Mouse (Mus musculus): Measurements from ENCODE around the gene Ralb. TPM values are rescaled to one million over a fixed set of nuclear protein-coding genes. Genes with fewer than 3 reads are reported as not detected.

Ralb gene
- polyA plus RNA-seq, 1 experiment from 2014 or later: 89.2 TPM

DNA sequence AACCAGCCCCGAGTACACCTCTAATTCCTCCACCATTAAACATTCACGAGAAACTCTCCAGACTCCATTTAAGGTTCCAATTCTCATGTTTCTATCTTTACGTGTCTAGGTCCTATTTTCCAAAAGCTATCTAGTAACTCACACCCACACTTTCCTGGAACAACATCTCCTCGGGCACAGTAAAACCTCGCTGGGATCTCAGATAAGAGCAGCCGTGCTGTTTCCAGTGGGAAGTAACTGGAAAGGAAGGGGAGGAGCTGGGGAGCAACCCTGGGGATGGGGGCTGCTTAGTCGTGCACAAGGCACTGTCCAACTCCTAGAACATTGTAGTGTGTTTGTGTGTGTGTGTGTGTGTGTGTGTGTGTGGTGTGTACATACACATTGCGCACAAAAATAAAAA, 2.7 kb downstream of the Ralb start:
- Histone ChIP-seq H3K4me1 (peaks cover 26% of the 10 kb centered on the region), H3K27ac (replicated peaks) (no peak overlapping the region), H3K4me3 (no peak overlapping the region), H3K9me3 (replicated peaks) (no peaks in the 10 kb centered on the region), H3K27me3 (ENCODE audit: low read depth, poor library complexity, severe bottlenecking) (peaks cover 26% of the 10 kb centered on the region), H3K36me3 (peaks cover 5% of the 10 kb centered on the region; the same call in 1 of the 2 replicates)
- WGBS: 84% methylated on average over 8 of the region's 8 CpGs
- DNase-seq (ENCODE audit: low spot score): no peak

DNA sequence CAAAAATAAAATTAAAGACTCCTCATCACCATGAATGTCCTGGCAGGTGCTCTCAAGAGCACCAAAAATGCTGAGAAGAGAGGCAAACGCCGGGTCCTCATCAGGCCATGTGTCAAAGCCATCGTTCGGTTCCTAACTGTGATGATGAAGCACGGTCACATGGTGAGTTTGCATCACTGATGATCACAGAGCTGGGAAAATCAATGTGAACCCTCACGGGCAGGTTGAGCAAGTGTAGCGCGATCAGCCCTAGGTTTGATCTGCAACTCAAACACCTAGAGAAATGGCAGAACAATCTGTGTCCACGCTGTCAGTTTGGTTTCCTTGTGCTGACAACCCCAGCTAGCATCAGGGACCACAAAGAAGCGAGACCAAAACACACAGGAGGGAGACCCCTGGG, 5.1 kb downstream of the Ralb start:
- 95% methylated on average over 10 of the region's 10 CpGs for WGBS
- Histone ChIP-seq H3K27ac (replicated peaks) (no peak overlapping the region), H3K9me3 (replicated peaks) (no peaks in the 10 kb centered on the region), H3K36me3 (peaks cover 5% of the 10 kb centered on the region; the same call in 1 of the 2 replicates), H3K4me1 (peaks cover 18% of the 10 kb centered on the region), H3K4me3 (no peak overlapping the region), H3K27me3 (ENCODE audit: low read depth, poor library complexity, severe bottlenecking) (peaks cover 8% of the 10 kb centered on the region)
- DNase-seq (ENCODE audit: low spot score): no peak

DNA sequence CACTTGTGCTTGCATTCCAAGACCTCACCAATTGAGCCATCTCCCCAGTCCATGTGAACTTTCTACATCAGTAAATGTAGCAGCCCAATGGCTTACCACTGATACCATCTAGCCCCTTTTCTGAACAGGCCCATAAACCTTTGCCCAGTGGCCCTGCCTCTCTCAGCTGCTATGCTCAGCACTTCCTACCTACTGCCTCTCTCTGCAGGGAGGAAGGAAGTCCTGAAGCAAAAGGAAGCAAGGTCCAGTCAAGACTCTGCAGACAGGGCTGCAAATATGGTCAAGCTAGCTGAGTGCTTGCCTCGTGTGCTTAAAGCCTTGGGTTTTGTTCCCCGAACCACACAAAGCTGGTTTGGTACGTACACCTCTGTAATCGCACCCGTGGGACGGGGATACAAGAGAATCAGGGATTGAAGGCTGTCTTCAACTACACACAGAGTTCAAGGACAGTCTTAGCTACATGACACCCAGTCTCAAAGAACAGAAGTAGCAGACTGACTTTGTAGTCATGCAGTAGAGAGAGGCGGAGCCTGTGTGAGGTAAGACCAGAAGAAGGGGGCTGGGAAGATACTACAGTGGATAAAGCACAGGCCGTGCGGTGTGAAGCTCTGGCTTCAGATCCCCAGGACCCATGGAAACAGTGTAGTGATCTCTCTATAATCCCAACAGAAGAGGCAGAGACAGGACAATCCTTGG, 5.9 kb downstream of the Ralb start:
- H3K27me3 ChIP-seq (ENCODE audit: low read depth, poor library complexity, severe bottlenecking): peaks cover 6% of the 10 kb centered on the region
- 83% methylated on average over 9 of the region's 9 CpGs for WGBS
- H3K27ac ChIP-seq (replicated peaks): no peak overlapping the region
- H3K4me1 ChIP-seq: peaks cover 10% of the 10 kb centered on the region
- H3K4me3 ChIP-seq: no peak overlapping the region
- peaks cover 5% of the 10 kb centered on the region; the same call in 1 of the 2 replicates for H3K36me3 ChIP-seq
- no peak for DNase-seq (ENCODE audit: low spot score)
- H3K9me3 ChIP-seq (replicated peaks): no peaks in the 10 kb centered on the region

DNA sequence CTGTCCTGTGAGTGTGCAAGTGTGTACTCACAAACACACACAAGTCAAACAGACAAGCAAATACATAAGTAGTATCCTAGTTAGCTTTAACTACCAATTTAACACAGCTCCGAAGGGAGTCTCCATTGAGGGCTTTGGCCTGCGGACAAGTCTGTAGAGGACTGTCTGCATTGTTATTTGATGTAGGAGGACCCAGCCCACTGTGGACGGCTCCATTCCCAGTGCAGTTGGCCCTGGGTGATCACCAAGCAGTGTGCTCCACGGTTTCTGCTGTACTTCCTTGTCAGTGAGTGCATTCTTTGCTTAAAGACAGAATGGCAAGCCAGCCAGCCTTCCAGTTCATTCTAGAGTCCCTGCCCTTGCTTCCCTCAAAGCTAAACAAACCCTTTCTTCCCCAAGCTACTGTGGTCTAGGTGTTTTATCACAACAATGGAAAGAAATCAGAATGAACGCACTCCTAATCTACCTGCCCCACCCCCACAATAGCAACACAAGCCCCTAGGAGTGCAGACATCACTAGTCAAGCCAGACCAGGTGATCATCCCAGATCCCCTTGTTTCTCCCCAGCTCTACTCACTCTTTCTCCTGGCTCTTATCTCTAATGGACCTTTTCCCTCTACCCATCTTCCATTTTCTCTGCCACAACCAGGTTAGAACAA, 7.1 kb downstream of the Ralb start:
- no peak overlapping the region for H3K4me3 ChIP-seq
- no peaks in the 10 kb centered on the region for H3K9me3 ChIP-seq (replicated peaks)
- DNase-seq (ENCODE audit: low spot score): no peak
- H3K36me3 ChIP-seq: peaks cover 5% of the 10 kb centered on the region; the same call in 1 of the 2 replicates
- 76% methylated on average over 5 of the region's 5 CpGs for WGBS
- no peak overlapping the region for H3K27ac ChIP-seq (replicated peaks)
- no peaks in the 10 kb centered on the region; the same call in 1 of the 2 replicates for H3K4me1 ChIP-seq
- H3K27me3 ChIP-seq (ENCODE audit: low read depth, poor library complexity, severe bottlenecking): no peaks in the 10 kb centered on the region

DNA sequence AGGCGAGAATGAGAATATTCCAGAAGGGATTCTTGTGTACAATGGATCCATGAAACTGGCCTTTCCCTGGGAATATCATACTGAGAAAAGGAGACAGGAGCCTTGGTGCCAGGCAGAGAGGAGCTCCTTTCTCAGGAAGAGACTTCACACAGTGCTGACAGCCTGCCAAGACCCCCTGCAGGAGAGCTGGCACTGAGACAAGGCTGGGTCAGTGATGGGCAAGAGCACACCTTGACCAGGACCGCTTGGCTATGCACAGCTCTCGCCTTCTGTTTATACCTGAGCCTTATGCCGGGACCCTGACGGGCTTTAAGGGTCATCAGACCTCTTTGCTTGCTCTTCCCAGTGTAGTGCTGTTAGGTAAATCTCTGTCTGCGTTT, 9.2 kb downstream of the Ralb start:
- no peaks in the 10 kb centered on the region for H3K36me3 ChIP-seq
- DNase-seq (ENCODE audit: low spot score): no peak
- 89% methylated on average over 6 of the region's 6 CpGs for WGBS
- H3K27ac ChIP-seq (replicated peaks): no peak overlapping the region
- no peaks in the 10 kb centered on the region for H3K27me3 ChIP-seq (ENCODE audit: low read depth, poor library complexity, severe bottlenecking)
- H3K4me3 ChIP-seq: no peak overlapping the region
- H3K4me1 ChIP-seq: peaks cover 4% of the 10 kb centered on the region
- H3K9me3 ChIP-seq (replicated peaks): no peaks in the 10 kb centered on the region

DNA sequence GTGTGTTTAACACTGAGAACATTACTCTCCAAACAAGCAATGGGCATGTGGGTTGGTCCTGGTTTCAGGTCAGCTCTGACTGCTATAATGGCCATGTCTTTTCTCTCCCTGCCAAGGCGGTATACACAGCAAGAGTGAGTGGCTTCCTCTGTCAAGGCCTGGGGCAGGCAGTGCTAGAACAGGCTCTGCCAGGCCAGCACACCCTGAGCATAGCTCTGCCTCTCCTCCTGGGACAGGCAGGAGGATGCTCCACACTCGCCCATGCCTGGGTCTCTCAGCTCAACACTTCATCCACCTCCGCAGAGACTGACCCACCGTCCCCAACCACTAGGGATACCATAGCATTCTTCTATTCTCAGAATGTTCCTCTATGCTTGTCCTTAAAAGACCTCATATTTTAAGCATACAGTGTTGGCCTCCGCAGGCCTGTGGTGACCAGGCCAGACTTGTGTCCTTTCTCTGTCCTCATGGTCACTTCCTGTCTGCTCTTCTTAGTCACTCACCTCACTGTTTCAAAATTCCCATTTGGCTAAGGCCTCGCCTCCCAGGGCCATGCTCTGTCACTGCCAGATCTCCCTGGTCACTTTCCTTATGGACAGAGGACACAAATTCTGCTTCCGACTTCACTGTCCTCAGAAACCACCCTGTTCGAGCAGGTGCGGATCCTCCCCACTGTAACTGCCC, 9.7 kb downstream of the Ralb start:
- DNase-seq (ENCODE audit: low spot score): no peak
- Histone ChIP-seq H3K9me3 (replicated peaks) (no peaks in the 10 kb centered on the region), H3K4me3 (no peak overlapping the region), H3K4me1 (peaks cover 4% of the 10 kb centered on the region), H3K36me3 (no peaks in the 10 kb centered on the region), H3K27me3 (ENCODE audit: low read depth, poor library complexity, severe bottlenecking) (no peaks in the 10 kb centered on the region), H3K27ac (replicated peaks) (no peak overlapping the region)
- WGBS: 90% methylated on average over 9 of the region's 9 CpGs

DNA sequence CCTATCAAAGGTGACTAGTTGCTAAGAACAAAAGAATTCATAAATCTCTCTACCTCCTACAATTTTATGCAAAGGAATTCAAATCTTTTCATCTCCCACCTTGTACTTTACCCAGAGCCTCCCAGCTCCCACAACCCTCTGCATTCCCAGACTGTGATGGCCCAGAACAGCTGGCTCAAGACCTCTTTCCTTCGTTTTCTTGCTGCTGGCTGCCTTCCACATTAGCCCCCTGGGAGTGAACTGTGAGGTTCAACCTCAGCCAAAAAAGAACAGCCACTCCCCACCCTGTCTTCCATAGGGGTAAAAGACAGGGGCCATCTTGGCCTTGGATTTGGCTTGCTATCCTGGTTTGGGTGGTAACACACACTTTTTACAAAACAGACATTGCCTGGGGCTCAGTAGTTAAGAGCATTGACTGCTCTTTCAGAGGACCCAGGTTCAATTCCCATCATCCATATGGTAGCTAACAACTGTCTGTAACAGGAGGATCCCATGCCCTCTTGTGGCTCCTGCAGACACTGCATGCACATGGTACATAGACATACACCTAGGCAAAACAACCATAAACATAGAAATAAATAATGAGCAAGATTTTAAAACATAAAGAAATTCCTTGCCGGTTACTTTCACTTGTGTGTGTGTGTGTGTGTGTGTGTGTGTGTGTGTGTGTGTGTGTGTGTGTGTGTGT, 10.4 kb downstream of the Ralb start:
- H3K4me3 ChIP-seq: no peak overlapping the region
- H3K9me3 ChIP-seq (replicated peaks): no peaks in the 10 kb centered on the region
- 95% methylated on average over 2 of the region's 2 CpGs for WGBS
- peaks cover 4% of the 10 kb centered on the region for H3K4me1 ChIP-seq
- H3K36me3 ChIP-seq: no peaks in the 10 kb centered on the region
- H3K27ac ChIP-seq (replicated peaks): no peak overlapping the region
- DNase-seq (ENCODE audit: low spot score): no peak
- H3K27me3 ChIP-seq (ENCODE audit: low read depth, poor library complexity, severe bottlenecking): no peaks in the 10 kb centered on the region

DNA sequence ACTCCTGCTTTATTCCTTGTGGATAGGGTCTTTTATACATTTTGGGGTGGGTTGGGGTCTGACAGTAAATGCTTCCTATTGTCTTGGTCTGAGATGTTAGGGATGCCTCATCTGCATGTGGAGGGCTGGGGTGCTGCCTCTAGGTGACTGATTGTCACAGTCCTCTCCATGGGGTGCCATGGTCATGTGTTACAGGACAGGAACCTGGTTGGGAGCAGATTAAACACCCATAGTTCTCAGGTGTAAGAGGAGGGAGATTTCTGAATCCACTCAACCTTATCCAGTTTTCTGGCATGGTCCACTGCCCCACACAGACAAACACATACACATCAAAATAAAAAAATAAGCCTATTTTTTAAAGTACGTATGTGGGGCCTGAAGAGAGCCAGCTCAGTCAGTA, 12.1 kb downstream of the Ralb start:
- Histone ChIP-seq H3K4me1 (peaks cover 13% of the 10 kb centered on the region), H3K27ac (replicated peaks) (no peak overlapping the region), H3K27me3 (ENCODE audit: low read depth, poor library complexity, severe bottlenecking) (no peaks in the 10 kb centered on the region), H3K36me3 (no peaks in the 10 kb centered on the region), H3K9me3 (replicated peaks) (no peaks in the 10 kb centered on the region), H3K4me3 (no peak overlapping the region)
- no peak for DNase-seq (ENCODE audit: low spot score)
- 80% methylated on average over 1 of the region's 1 CpGs for WGBS

DNA sequence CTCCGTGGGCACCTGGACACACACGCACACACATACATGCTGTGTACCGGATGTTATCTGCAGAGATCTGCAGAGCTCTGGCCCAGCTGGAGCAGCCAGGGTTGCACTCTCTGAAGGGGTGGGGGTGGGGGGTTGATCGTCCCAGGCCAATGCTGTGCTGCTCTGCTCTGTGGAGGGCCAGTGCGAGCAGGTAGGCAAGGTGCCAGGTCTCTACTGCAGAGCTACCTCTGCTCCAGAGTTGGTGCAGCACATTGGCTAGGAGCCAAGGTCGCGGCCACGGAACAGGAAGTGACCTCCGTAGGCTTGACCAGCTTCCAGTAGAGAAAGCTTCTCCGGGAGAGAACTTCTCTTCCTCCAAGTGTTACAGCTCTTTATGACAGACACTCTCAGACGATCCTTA, 12.5 kb downstream of the Ralb start:
- Histone ChIP-seq H3K4me3 (no peak overlapping the region), H3K27ac (replicated peaks) (no peak overlapping the region), H3K36me3 (no peaks in the 10 kb centered on the region), H3K27me3 (ENCODE audit: low read depth, poor library complexity, severe bottlenecking) (no peaks in the 10 kb centered on the region), H3K4me1 (peaks cover 13% of the 10 kb centered on the region), H3K9me3 (replicated peaks) (no peaks in the 10 kb centered on the region)
- 62% methylated on average over 11 of the region's 11 CpGs for WGBS
- no peak for DNase-seq (ENCODE audit: low spot score)

DNA sequence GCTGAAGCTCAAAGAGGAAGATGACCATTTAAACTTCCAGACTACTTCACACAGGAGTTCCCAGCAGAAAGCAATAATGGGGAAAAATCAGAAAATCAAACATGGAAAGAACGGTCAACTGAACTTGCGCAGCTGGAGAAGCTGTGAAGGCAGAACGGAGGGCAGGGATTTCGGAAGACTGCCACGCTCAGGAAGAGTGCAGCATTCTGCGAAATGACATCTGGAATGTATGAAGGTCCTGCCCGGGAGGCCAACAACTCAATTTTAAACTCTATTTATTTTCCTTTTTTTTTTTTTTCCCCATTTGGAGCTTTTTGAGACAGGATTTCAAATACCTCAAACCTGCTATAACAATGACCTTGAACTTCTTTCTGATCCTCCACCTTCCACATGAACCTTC, 13.8 kb downstream of the Ralb start:
- Histone ChIP-seq H3K27ac (replicated peaks) (no peak overlapping the region), H3K27me3 (ENCODE audit: low read depth, poor library complexity, severe bottlenecking) (no peaks in the 10 kb centered on the region), H3K4me3 (no peak overlapping the region), H3K9me3 (replicated peaks) (no peaks in the 10 kb centered on the region), H3K36me3 (no peaks in the 10 kb centered on the region), H3K4me1 (peaks cover 13% of the 10 kb centered on the region)
- 75% methylated on average over 7 of the region's 7 CpGs for WGBS
- DNase-seq (ENCODE audit: low spot score): no peak

DNA sequence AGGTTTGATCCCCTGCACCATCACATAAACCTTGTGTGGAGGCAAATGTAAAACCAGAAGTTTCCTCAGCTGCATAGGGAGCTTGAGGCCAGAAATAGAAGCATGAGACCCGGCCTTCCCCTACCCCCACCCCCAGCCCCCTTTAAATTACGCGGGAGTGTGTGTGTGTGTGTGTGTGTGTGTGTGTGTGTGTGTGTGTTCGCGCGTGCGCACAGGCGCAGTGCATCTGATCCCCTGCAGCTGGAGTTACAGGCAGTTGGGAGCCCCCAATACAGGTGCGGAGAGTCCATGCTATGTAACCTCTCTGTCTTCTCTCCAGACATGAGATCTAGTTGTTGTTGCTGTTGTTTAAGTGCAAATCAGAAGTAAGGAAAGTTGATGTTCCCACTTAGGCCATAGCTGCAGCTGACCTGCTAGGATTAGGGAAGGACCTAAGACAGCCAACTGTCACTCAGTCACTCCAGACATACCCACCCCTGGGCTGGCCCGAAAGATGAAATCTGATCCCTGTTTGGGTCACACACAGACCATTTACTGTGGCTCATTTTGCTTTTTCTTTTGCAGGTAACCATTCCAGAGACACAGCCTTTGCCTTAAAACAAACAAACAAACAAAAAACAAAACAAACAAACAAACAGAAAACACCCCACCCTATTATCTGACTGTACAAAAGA, 16.5 kb downstream of the Ralb start:
- Histone ChIP-seq H3K9me3 (replicated peaks) (no peaks in the 10 kb centered on the region), H3K27me3 (ENCODE audit: low read depth, poor library complexity, severe bottlenecking) (no peaks in the 10 kb centered on the region), H3K27ac (replicated peaks) (no peak overlapping the region), H3K4me3 (no peak overlapping the region), H3K4me1 (peaks cover 13% of the 10 kb centered on the region), H3K36me3 (no peaks in the 10 kb centered on the region)
- no peak for DNase-seq (ENCODE audit: low spot score)
- 64% methylated on average over 10 of the region's 10 CpGs for WGBS

DNA sequence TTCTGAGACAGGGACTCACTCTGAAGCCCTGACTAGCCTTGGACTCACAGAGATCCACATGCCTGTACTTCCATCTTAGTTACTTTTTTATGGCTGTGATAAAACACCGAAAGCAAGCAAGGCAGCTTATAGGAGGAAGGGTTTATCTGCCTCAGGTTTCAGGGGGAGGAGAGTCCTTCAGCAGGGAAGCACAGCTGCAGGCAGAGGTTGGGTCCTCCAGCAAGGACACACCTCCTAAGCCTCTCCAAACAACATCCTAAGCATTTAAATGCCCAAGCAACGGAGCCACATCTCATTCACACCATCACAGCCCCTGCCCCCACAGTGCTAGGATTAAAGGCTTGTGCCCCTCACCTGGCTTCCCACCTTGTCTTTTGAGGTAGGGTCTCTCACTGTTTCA, 18.8 kb downstream of the Ralb start:
- Histone ChIP-seq H3K27ac (replicated peaks) (no peak overlapping the region), H3K4me1 (peaks cover 9% of the 10 kb centered on the region; the same call in 1 of the 2 replicates), H3K36me3 (peaks cover 10% of the 10 kb centered on the region; the same call in 1 of the 2 replicates), H3K9me3 (replicated peaks) (no peaks in the 10 kb centered on the region), H3K27me3 (ENCODE audit: low read depth, poor library complexity, severe bottlenecking) (no peaks in the 10 kb centered on the region), H3K4me3 (no peak overlapping the region)
- 8% methylated on average over 2 of the region's 2 CpGs for WGBS
- no peak for DNase-seq (ENCODE audit: low spot score)
